Mouse (Mus musculus): ENCODE measurements at regions not wholly inside any gene's neighbourhood (a gene's known extent, or its start where the extent isn't known, plus 50 kb on each side); places are given as distances from the start of the nearest gene placed in this dataset.
A peak's percentile ranks its signal among the peaks of the same experiment; 100 is the strongest.

- Histone ChIP-seq H3K27ac (peak overlapping the region; percentile 94), H3K4me3 (peak overlapping the region; percentile 80), H3K36me3 (no peaks in the 10 kb centered on the region), H3K9me3 (no peaks in the 10 kb centered on the region), H3K4me1 (peaks cover 24% of the 10 kb centered on the region), H3K27me3 (ENCODE audit: insufficient read depth, poor library complexity, severe bottlenecking) (no peaks in the 10 kb centered on the region)
- peak; percentile 73 for DNase-seq (ENCODE audit: low spot score)
- WGBS = 8% methylated on average over 7 of the region's 7 CpGs
These were observed 64.1 kb upstream of the Ak4 start for GRCm38 (mm10) chr4:101354951-101355350.

- Histone ChIP-seq H3K27me3 (ENCODE audit: insufficient read depth, poor library complexity, severe bottlenecking) (no peaks in the 10 kb centered on the region), H3K4me1 (peaks cover 24% of the 10 kb centered on the region), H3K27ac (peak overlapping the region; percentile 94), H3K4me3 (peak overlapping the region; percentile 80), H3K9me3 (no peaks in the 10 kb centered on the region), H3K36me3 (no peaks in the 10 kb centered on the region)
- no peak for DNase-seq (ENCODE audit: low spot score)
- WGBS = 20% methylated on average over 7 of the region's 7 CpGs
These were observed 64.8 kb upstream of the Ak4 start for GRCm38 (mm10) chr4:101354086-101354855.

GRCm38 (mm10) chr4:101352178-101352577 is 66.9 kb upstream of the Ak4 start:
- Histone ChIP-seq H3K4me1 (peaks cover 19% of the 10 kb centered on the region), H3K27ac (no peak overlapping the region), H3K36me3 (no peaks in the 10 kb centered on the region), H3K27me3 (ENCODE audit: insufficient read depth, poor library complexity, severe bottlenecking) (no peaks in the 10 kb centered on the region), H3K9me3 (no peaks in the 10 kb centered on the region), H3K4me3 (no peak overlapping the region)
- DNase-seq (ENCODE audit: low spot score) = no peak
- WGBS = 82% methylated on average over 4 of the region's 4 CpGs

- H3K9me3 ChIP-seq = no peaks in the 10 kb centered on the region
- no peak overlapping the region for H3K4me3 ChIP-seq
- H3K4me1 ChIP-seq = peaks cover 19% of the 10 kb centered on the region
- DNase-seq (ENCODE audit: low spot score) = no peak
- H3K27ac ChIP-seq = no peak overlapping the region
- WGBS = 91% methylated on average over 3 of the region's 3 CpGs
- peaks cover 2% of the 10 kb centered on the region; the same call in 1 of the 2 replicates for H3K36me3 ChIP-seq
- no peaks in the 10 kb centered on the region for H3K27me3 ChIP-seq (ENCODE audit: insufficient read depth, poor library complexity, severe bottlenecking)
These were observed 67.4 kb upstream of the Ak4 start for GRCm38 (mm10) chr4:101351716-101352115.

GRCm38 (mm10) chr4:101350656-101351055 is 68.4 kb upstream of the Ak4 start:
- no peak for DNase-seq (ENCODE audit: low spot score)
- H3K9me3 ChIP-seq = no peaks in the 10 kb centered on the region
- H3K27me3 ChIP-seq (ENCODE audit: insufficient read depth, poor library complexity, severe bottlenecking) = no peaks in the 10 kb centered on the region
- no peak overlapping the region for H3K27ac ChIP-seq
- no peak overlapping the region for H3K4me3 ChIP-seq
- H3K4me1 ChIP-seq = peaks cover 19% of the 10 kb centered on the region
- 85% methylated on average over 8 of the region's 8 CpGs for WGBS
- H3K36me3 ChIP-seq = peaks cover 10% of the 10 kb centered on the region; the same call in 1 of the 2 replicates

- Histone ChIP-seq H3K4me3 (no peak overlapping the region), H3K9me3 (no peaks in the 10 kb centered on the region), H3K4me1 (peaks cover 15% of the 10 kb centered on the region), H3K27me3 (ENCODE audit: insufficient read depth, poor library complexity, severe bottlenecking) (no peaks in the 10 kb centered on the region), H3K27ac (no peak overlapping the region), H3K36me3 (peaks cover 14% of the 10 kb centered on the region; the same call in 1 of the 2 replicates)
- DNase-seq (ENCODE audit: low spot score) = no peak
- WGBS = 86% methylated on average over 3 of the region's 3 CpGs
These were observed 68.9 kb upstream of the Ak4 start for GRCm38 (mm10) chr4:101350222-101350621.

GRCm38 (mm10) chr4:101349413-101349812 is 69.7 kb upstream of the Ak4 start:
- H3K27me3 ChIP-seq (ENCODE audit: insufficient read depth, poor library complexity, severe bottlenecking) = no peaks in the 10 kb centered on the region
- H3K4me3 ChIP-seq = no peak overlapping the region
- no peak overlapping the region for H3K27ac ChIP-seq
- no peaks in the 10 kb centered on the region for H3K9me3 ChIP-seq
- peaks cover 8% of the 10 kb centered on the region for H3K4me1 ChIP-seq
- DNase-seq (ENCODE audit: low spot score) = no peak
- peaks cover 14% of the 10 kb centered on the region; the same call in 1 of the 2 replicates for H3K36me3 ChIP-seq
- 33% methylated on average over 4 of the region's 4 CpGs for WGBS

- Histone ChIP-seq H3K4me3 (no peak overlapping the region), H3K9me3 (no peaks in the 10 kb centered on the region), H3K36me3 (peaks cover 22% of the 10 kb centered on the region; the same call in 1 of the 2 replicates), H3K4me1 (no peaks in the 10 kb centered on the region), H3K27me3 (ENCODE audit: insufficient read depth, poor library complexity, severe bottlenecking) (no peaks in the 10 kb centered on the region), H3K27ac (no peak overlapping the region)
- DNase-seq (ENCODE audit: low spot score) = no peak
- 76% methylated on average over 6 of the region's 6 CpGs for WGBS
These were observed 71.8 kb upstream of the Ak4 start for GRCm38 (mm10) chr4:101347309-101347708.

GRCm38 (mm10) chr4:101342071-101342762 is 76.9 kb upstream of the Ak4 start:
- Histone ChIP-seq H3K27ac (no peak overlapping the region), H3K36me3 (peaks cover 22% of the 10 kb centered on the region; the same call in 1 of the 2 replicates), H3K9me3 (no peaks in the 10 kb centered on the region), H3K27me3 (ENCODE audit: insufficient read depth, poor library complexity, severe bottlenecking) (no peaks in the 10 kb centered on the region), H3K4me1 (peaks cover under 1% of the 10 kb centered on the region; the same call in 1 of the 2 replicates), H3K4me3 (no peak overlapping the region)
- no peak for DNase-seq (ENCODE audit: low spot score)
- 90% methylated on average over 8 of the region's 8 CpGs for WGBS

- Histone ChIP-seq H3K27ac (no peak overlapping the region), H3K27me3 (ENCODE audit: insufficient read depth, poor library complexity, severe bottlenecking) (no peaks in the 10 kb centered on the region), H3K4me1 (peaks cover 12% of the 10 kb centered on the region), H3K36me3 (peaks cover 12% of the 10 kb centered on the region; the same call in 1 of the 2 replicates), H3K4me3 (no peak overlapping the region), H3K9me3 (no peaks in the 10 kb centered on the region)
- no peak for DNase-seq (ENCODE audit: low spot score)
These were observed 75.7 kb upstream of the Jak1 start for GRCm38 (mm10) chr4:101340741-101341140.

GRCm38 (mm10) chr4:101338211-101338610 is 73.1 kb upstream of the Jak1 start:
- Histone ChIP-seq H3K9me3 (no peaks in the 10 kb centered on the region), H3K27ac (no peak overlapping the region), H3K4me1 (peaks cover 15% of the 10 kb centered on the region), H3K36me3 (no peaks in the 10 kb centered on the region), H3K27me3 (ENCODE audit: insufficient read depth, poor library complexity, severe bottlenecking) (no peaks in the 10 kb centered on the region), H3K4me3 (no peak overlapping the region)
- no peak for DNase-seq (ENCODE audit: low spot score)

GRCm38 (mm10) chr4:101336811-101337210 is 71.7 kb upstream of the Jak1 start:
- no peak overlapping the region for H3K27ac ChIP-seq
- H3K4me3 ChIP-seq = no peak overlapping the region
- no peaks in the 10 kb centered on the region for H3K27me3 ChIP-seq (ENCODE audit: insufficient read depth, poor library complexity, severe bottlenecking)
- WGBS = 36% methylated on average over 4 of the region's 4 CpGs
- H3K4me1 ChIP-seq = peaks cover 15% of the 10 kb centered on the region
- no peaks in the 10 kb centered on the region for H3K36me3 ChIP-seq
- no peak for DNase-seq (ENCODE audit: low spot score)
- no peaks in the 10 kb centered on the region for H3K9me3 ChIP-seq

GRCm38 (mm10) chr4:101336371-101336770 is 71.3 kb upstream of the Jak1 start:
- H3K36me3 ChIP-seq = no peaks in the 10 kb centered on the region
- H3K27ac ChIP-seq = no peak overlapping the region
- H3K4me3 ChIP-seq = no peak overlapping the region
- DNase-seq (ENCODE audit: low spot score) = no peak
- no peaks in the 10 kb centered on the region for H3K9me3 ChIP-seq
- peaks cover 15% of the 10 kb centered on the region for H3K4me1 ChIP-seq
- no peaks in the 10 kb centered on the region for H3K27me3 ChIP-seq (ENCODE audit: insufficient read depth, poor library complexity, severe bottlenecking)
